17 mouse cellular contexts compared by ENCODE assay signal in the genomic region with DNA sequence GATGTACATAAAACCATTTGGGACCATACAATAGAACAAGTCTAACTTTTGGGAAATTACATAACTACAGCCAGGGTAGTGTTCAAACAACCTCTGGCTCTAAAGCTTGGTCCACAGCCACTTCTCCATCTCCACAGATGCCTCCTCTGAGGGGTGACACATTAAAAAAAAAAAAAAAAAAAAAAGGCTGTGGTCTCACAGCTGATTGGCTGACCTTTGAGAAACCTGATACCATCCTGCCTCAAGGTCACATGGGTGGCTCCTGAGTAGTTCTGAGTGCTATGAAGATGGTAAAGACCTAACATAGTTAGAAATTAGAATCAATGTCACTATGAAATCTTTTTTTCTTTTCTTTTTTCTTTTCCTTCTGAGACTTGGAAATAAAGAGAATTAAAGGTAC.
"Had no signal": no experiment of that assay in that cellular context is flagged by ENCODE, and none has a peak within 500 bp of the region (broad histone marks: within the 10 kb centered on the region; RNA-seq: fewer than 3 reads in every experiment).

No protein-coding gene starts in this region.

- H3K4me3 ChIP-seq: lung, embryonic 15.5 days; megakaryocyte, embryonic 14.5 days; midbrain, embryonic 13.5 days; midbrain, embryonic 15.5 days; neural tube, embryonic 12.5 days; stomach, embryonic 15.5 days had no signal

- H3K4me1 ChIP-seq: lung, embryonic 15.5 days; megakaryocyte, embryonic 14.5 days; midbrain, embryonic 13.5 days; midbrain, embryonic 15.5 days; neural tube, embryonic 12.5 days; stomach, embryonic 15.5 days had no signal

- H3K27ac ChIP-seq: lung, embryonic 15.5 days; macrophage; midbrain, embryonic 13.5 days; midbrain, embryonic 15.5 days; neural tube, embryonic 12.5 days; stomach, embryonic 15.5 days; stomach, postnatal 0 days had no signal

- DNase-seq: liver, postnatal 0 days; lung, adult 2 months; lung, postnatal 14 days; lung, postnatal 36 days; right cerebral cortex, postnatal 14 days; thymus, postnatal 14 days; thymus, postnatal 4 days had no signal

- H3K9me3 ChIP-seq: lung, embryonic 15.5 days; midbrain, embryonic 13.5 days; midbrain, embryonic 15.5 days; neural tube, embryonic 12.5 days; stomach, embryonic 15.5 days had no signal

- ATAC-seq: liver, postnatal 0 days; lung, postnatal 0 days; midbrain, embryonic 13.5 days; midbrain, embryonic 15.5 days had no signal

- H3K9ac ChIP-seq: liver, postnatal 0 days; lung, embryonic 15.5 days; midbrain, embryonic 13.5 days; midbrain, embryonic 15.5 days; neural tube, embryonic 12.5 days; stomach, embryonic 15.5 days had no signal

- H3K4me2 ChIP-seq: lung, embryonic 15.5 days; midbrain, embryonic 11.5 days; midbrain, embryonic 13.5 days; midbrain, embryonic 15.5 days; neural tube, embryonic 12.5 days; stomach, embryonic 15.5 days had no signal

- H3K27me3 ChIP-seq: lung, embryonic 15.5 days; megakaryocyte, embryonic 14.5 days; midbrain, embryonic 13.5 days; midbrain, embryonic 15.5 days; neural tube, embryonic 12.5 days; stomach, embryonic 15.5 days had no signal

- H3K36me3 ChIP-seq: lung, embryonic 15.5 days; midbrain, embryonic 13.5 days; midbrain, embryonic 15.5 days; neural tube, embryonic 12.5 days; stomach, embryonic 15.5 days had no signal
